Mouse (Mus musculus) thymus, adult 2 months (tissue): ENCODE measurements around the gene Fry. TPM values are rescaled to one million over a fixed set of nuclear protein-coding genes. Genes with fewer than 3 reads are reported as not detected.

ENCODE experiments used
- DNase-seq: peaks from one replicate; pipeline ENCODE4 v3.0.0; 2021
- H3K27ac ChIP-seq: fragments of 200-500 bp; 2 replicates; pipeline ENCODE4 v1.5.1; 2012; ENCODE audit warnings: low read length, control low read depth; ENCODE audit not compliant: control insufficient read depth, insufficient read depth
- H3K27me3 ChIP-seq: fragments of 200-500 bp; 2 replicates; pipeline ENCODE4 v1.6.1; 2012; ENCODE audit warnings: mild to moderate bottlenecking, low read length, moderate library complexity, mixed read lengths; ENCODE audit not compliant: control insufficient read depth, insufficient read depth
- H3K36me3 ChIP-seq: fragments of 200-500 bp; 2 replicates; pipeline ENCODE4 v1.6.1; 2012; ENCODE audit warnings: mild to moderate bottlenecking, low read length, moderate library complexity; ENCODE audit not compliant: control insufficient read depth, insufficient read depth
- H3K4me1 ChIP-seq: fragments of 200-500 bp; replicated peaks from 2 replicates; pipeline ENCODE4 v1.6.1; 2012; ENCODE audit warnings: low read length; ENCODE audit not compliant: control insufficient read depth, insufficient read depth
- H3K4me3 ChIP-seq: fragments of 200-500 bp; 2 replicates; pipeline ENCODE4 v1.5.1; 2012; ENCODE audit warnings: mild to moderate bottlenecking, low read length, control low read depth, moderate library complexity; ENCODE audit not compliant: control insufficient read depth, insufficient read depth
- CTCF ChIP-seq: fragments of 200-500 bp; IDR thresholded peaks from 2 replicates; pipeline ENCODE4 v1.5.1; 2012; ENCODE audit warnings: mild to moderate bottlenecking, control low read depth, low read length, moderate library complexity, borderline replicate concordance; ENCODE audit not compliant: control insufficient read depth, poor library complexity, insufficient read depth; ENCODE audit errors: extremely low read depth
- POLR2A ChIP-seq: fragments of 200-500 bp; IDR thresholded peaks from 2 replicates; pipeline ENCODE4 v1.6.1; 2012; ENCODE audit warnings: mild to moderate bottlenecking, low read length, control low read depth, moderate library complexity; ENCODE audit not compliant: control insufficient read depth, poor library complexity, insufficient read depth; ENCODE audit errors: extremely low read depth
- WGBS: fragments of 180-500 bp; shearing (Covaris S2); methylation state at CpG from one replicate; pipeline ENCODE4 v1.1.7; 2018; 5-methylcytosine and 5-hydroxymethylcytosine counted together
- polyA plus RNA-seq: library from polyadenylated mRNA; depleted of rRNA; stranded (reverse); fragments of >200 nt; gene quantifications from 2 replicates; pipeline ENCODE4 v1.2.3, GENCODE M21; 2012

The Fry gene
- polyA plus RNA-seq, 1 experiment = 9.8 TPM

DNA sequence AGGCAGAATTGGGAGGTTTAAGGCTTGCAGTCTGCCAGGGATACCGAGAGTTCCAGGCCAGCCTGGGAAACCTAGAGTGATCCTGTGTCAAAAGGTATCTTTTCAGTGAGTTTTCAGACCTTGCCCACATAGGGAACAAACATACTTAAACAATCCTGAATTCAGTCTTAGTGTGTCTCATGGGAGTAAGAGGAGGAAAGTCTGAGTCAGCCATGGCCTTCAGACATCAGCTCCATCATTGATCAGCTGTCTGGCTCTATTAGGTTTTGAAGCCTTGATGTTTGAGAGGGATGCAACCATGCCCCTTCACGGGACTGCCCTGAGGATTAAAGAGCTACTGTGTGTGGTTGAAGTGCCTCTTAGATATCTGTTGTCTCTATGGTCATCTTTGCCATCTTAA, 232.7 kb downstream of the Fry start:
- Histone ChIP-seq H3K36me3 (no peaks in the 10 kb centered on the region), H3K27me3 (no peaks in the 10 kb centered on the region), H3K4me3 (no peak overlapping the region), H3K4me1 (no peaks in the 10 kb centered on the region), H3K27ac (no peak overlapping the region)
- DNase-seq = no peak
- TF ChIP-seq CTCF = no peak
- WGBS = 96% methylated on average over 2 of the region's 2 CpGs

DNA sequence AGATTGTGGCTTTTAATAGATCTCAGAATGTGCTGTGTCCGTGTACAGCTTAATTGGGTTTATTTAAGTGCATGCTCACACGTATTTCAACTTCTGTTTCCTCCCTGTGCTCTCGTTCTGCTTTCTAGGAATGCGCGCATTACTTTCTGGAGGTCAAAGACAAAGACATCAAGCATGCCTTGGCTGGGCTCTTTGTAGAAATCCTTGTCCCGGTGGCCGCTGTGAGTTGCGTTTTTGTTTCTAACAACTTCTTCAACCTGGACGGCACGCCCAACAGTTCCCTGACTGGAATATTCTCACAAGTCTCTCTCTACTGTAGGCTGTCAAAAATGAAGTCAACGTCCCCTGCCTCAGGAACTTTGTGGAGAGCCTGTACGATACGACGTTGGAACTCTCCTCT, 240.2 kb downstream of the Fry start:
- DNase-seq = no peak
- Histone ChIP-seq H3K27me3 (no peaks in the 10 kb centered on the region), H3K27ac (no peak overlapping the region), H3K4me1 (no peaks in the 10 kb centered on the region), H3K4me3 (no peak overlapping the region), H3K36me3 (no peaks in the 10 kb centered on the region)
- 94% methylated on average over 14 of the region's 14 CpGs for WGBS
- TF ChIP-seq POLR2A = no peak
- TF ChIP-seq CTCF = no peak

DNA sequence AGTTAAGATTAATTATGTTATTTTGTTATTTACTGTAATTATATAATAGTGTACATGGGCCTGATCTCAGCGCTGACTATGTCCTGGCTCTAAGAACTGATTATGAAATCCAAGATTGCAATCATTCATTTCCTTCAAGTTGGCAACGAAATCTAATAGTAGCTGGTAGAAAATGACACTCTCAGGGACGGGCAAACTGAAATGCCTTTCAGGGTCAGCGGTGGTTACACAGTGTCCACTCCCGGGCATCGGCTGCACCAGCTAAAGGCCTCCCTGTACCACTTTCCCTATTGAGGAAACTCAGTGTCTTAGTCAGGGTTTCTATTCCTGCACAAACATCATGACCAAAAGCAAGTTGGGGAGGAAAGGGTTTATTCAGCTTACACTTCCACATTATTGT, 243.8 kb downstream of the Fry start:
- DNase-seq = no peak
- TF ChIP-seq CTCF (no peak), POLR2A (no peak)
- Histone ChIP-seq H3K4me3 (no peak overlapping the region), H3K36me3 (no peaks in the 10 kb centered on the region), H3K27ac (no peak overlapping the region), H3K4me1 (no peaks in the 10 kb centered on the region), H3K27me3 (no peaks in the 10 kb centered on the region)
- 94% methylated on average over 6 of the region's 6 CpGs for whole genome bisulfite sequencing

DNA sequence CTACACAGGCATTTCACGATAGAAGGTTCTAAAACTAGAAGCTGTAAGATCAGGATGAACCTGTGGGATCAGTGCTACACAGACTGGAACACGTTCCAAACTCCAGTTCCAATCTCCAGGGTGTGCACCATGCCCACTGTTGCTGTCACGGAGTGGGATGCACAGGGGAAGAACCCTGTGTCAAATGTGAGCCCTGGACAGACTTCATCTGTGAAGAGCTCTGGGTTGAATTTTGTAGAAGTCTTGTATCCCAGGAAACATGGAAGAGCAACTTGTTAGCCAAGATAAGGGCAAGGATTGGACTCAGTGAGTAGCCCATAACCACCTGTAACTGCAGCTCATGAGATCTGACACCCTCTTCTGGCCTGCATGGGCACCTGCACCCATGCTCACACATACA, 246.2 kb downstream of the Fry start:
- WGBS = 91% methylated on average over 3 of the region's 3 CpGs
- H3K27me3 ChIP-seq = no peaks in the 10 kb centered on the region
- no peaks in the 10 kb centered on the region for H3K4me1 ChIP-seq
- H3K36me3 ChIP-seq = no peaks in the 10 kb centered on the region
- DNase-seq = no peak
- TF ChIP-seq POLR2A (no peak), CTCF (no peak)
- H3K27ac ChIP-seq = no peak overlapping the region
- no peak overlapping the region for H3K4me3 ChIP-seq

DNA sequence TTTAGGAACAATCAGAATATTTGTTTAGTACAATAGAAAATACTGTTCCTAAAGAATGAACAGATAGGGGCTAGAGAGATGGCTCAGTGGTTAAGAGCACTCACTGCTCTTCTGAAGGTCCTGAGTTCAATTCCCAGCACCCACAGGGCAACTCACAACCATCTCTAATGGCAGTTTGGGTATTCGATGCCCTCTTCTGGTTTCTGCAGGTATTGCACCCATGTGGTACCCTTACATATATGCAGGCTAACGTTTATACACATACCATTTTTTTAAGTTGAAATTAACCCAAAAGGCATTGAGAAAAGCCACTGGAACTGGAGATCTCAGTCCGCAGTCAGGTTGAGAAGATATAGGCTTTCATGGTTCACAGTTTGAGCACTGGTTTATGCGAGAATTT, 248.6 kb downstream of the Fry start:
- no peaks in the 10 kb centered on the region for H3K36me3 ChIP-seq

DNA sequence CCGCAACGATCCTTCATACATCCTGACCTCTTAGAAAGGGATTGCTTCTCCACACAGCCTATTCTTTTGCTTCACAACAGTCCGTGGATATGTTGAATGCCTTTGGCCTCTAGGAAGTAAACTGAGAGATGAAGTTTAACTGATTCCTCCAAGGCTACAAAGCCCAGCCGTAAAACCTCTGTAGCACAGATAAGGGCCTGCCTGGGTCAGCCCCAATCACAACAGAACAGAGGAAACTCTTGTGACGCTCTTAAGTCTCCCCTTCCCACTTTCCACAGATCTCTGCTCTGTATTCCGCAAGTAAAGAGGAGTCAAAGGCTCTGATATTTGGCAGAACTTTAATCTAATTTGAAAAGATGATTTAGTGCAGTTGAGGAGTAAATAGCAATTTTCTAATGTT, 251.8 kb downstream of the Fry start:
- H3K4me1 ChIP-seq = peaks cover 3% of the 10 kb centered on the region; the same call in 1 of the 2 replicates
- H3K27me3 ChIP-seq = no peaks in the 10 kb centered on the region
- no peak for DNase-seq
- H3K36me3 ChIP-seq = no peaks in the 10 kb centered on the region
- H3K4me3 ChIP-seq = no peak overlapping the region
- WGBS = 92% methylated on average over 6 of the region's 6 CpGs
- TF ChIP-seq POLR2A = no peak
- no peak for TF ChIP-seq CTCF
- no peak overlapping the region for H3K27ac ChIP-seq

More for the DNA sequence above, 248.6 kb downstream of the Fry start:
- H3K4me1 ChIP-seq = no peaks in the 10 kb centered on the region
- H3K27me3 ChIP-seq = no peaks in the 10 kb centered on the region
- TF ChIP-seq POLR2A (no peak), CTCF (no peak)
- no peak overlapping the region for H3K27ac ChIP-seq
- DNase-seq = no peak
- 94% methylated on average over 4 of the region's 4 CpGs for WGBS
- no peak overlapping the region for H3K4me3 ChIP-seq

DNA sequence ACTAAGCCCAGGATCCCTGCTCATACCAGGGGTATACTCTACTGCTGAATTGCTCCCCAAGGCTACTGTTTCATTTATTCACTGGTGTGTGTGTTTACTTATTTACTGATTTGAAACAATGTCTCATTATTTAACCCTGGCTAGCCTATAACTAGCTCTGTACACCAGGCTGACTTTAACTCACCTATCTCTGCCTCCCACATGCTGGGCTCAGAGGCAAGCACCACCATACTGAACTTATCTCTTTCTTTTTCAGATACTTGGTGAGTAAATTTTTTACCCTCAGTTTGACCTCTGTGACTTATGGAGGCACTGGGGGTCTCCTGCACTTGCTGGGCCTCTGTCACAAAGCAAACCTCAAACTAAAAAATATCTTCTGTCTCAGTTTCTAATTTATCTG, 252.4 kb downstream of the Fry start:
- no peak for DNase-seq
- no peaks in the 10 kb centered on the region for H3K36me3 ChIP-seq
- no peak for TF ChIP-seq CTCF
- TF ChIP-seq POLR2A = no peak
- H3K4me1 ChIP-seq = peaks cover 3% of the 10 kb centered on the region; the same call in 1 of the 2 replicates
- no peak overlapping the region for H3K4me3 ChIP-seq
- H3K27ac ChIP-seq = no peak overlapping the region
- no peaks in the 10 kb centered on the region for H3K27me3 ChIP-seq
